Mouse (Mus musculus) embryo, embryonic 11 days (tissue): ENCODE data around the gene Gm5640.
"Not testable (repeated sequence)": the region's sequence is repeated elsewhere in the genome, so short reads cannot be mapped to it uniquely, and the experiment has no call there.

Experiments used
- DNase-seq: peaks from one replicate; pipeline ENCODE4 v3.0.0-alpha.2; 2015

Gm5640 gene

GRCm38 (mm10) chrX:74645466-74646323 is at the start of gene Gm5640:
Gene Gm5640, minus strand, starts transcription at chrX:74645635.
- not testable (repeated sequence) for DNase-seq

- not testable (repeated sequence) for DNase-seq
Measured at GRCm38 (mm10) chrX:74646393-74646792, 958 bp upstream of the Gm5640 start.

GRCm38 (mm10) chrX:74592379-74592778 is 53.1 kb downstream of the Gm5640 start, which contains the start of gene Olfr1325:
Gene Olfr1325, plus strand, starts transcription at chrX:74592679.
- DNase-seq: no peak
